Mouse (Mus musculus) cerebellum, adult 2 months (tissue): ENCODE results near the gene Zfp326.

Experiments
- CTCF ChIP-seq: fragments of 200-500 bp; IDR thresholded peaks from 2 replicates; pipeline ENCODE4 v1.5.1; 2011; ENCODE audit warnings: low read depth, mild to moderate bottlenecking, control low read depth, low read length, moderate library complexity, borderline replicate concordance; ENCODE audit not compliant: insufficient read depth
- POLR2A ChIP-seq: fragments of 200-500 bp; IDR thresholded peaks from 2 replicates; pipeline ENCODE4 v1.6.1; 2011; ENCODE audit warnings: low read length, control low read depth, borderline replicate concordance; ENCODE audit not compliant: insufficient read depth

DNA sequence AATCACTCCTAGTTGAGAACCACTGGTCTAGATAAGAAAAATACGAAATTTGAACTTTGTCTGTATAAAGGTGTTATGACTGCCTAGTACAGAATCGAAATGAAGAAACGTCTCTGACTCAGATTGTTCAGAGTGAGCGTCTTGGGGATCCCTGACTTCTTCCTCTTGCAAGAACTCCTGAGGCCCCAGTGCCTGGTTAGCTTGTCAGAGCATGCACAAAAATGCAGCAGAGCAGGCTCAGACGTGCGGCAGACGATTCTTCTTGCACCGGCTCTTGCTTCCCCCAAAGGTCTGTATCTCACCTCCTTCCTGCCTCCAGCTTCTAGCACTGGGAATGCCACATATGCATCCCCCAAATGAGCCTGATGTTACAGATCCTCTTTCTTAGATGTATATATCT lies 48.0 kb downstream of the Zfp326 start:
- TF ChIP-seq CTCF, result no peak
- no peak for TF ChIP-seq POLR2A
